Mouse (Mus musculus) liver, embryonic 14.5 days (tissue): ENCODE measurements around the gene Acat2.

Source experiments
- CTCF ChIP-seq: IDR thresholded peaks from 2 replicates; pipeline ENCODE4 v1.5.1; 2016; ENCODE audit warnings: antibody characterized with exemption, low read depth, control low read depth
- EP300 ChIP-seq: IDR thresholded peaks from 2 replicates; pipeline ENCODE4 v1.6.1; 2016; ENCODE audit warnings: antibody characterized with exemption, low read depth

DNA sequence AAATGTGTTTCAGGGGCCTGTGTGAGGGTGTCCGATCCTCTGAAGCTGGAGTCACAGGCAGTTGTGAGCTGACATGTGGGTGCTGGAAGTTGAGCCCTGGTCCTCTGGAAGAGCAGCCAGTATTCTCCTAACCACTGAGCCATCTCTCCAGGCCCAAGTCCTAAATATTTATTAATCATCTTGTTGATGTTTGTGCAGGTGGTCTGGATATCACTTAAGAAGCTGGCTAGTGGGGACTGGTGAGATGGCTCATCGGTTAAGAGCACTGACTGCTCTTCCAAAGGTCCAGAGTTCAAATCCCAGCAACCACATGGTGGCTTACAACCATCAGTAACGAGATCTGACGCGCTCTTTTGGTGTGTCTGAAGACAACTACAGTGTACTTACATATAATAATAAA is 10.9 kb downstream of the Acat2 start:
- TF ChIP-seq CTCF (no peak), EP300 (no peak)
